Mouse (Mus musculus) layer of hippocampus, adult 8-10 months (tissue): ENCODE data around the gene Rtn1. TPM values are rescaled to one million over a fixed set of nuclear protein-coding genes. Genes with fewer than 3 reads are reported as not detected.

Source experiments
- DNase-seq, 2 experiments: peaks; one replicate each; pipeline ENCODE4 v3.0.0; 2022; ENCODE audit warnings: low spot score in 2 of 2
- total RNA-seq, 4 experiments: library from RNA; stranded (reverse); gene quantifications; 2 replicates each; pipeline ENCODE4 v1.2.4; 2022

Rtn1 gene
- total RNA-seq, result 1,000 to 10,000 TPM; 1,208 to 1,335 (median 1,272) TPM

DNA sequence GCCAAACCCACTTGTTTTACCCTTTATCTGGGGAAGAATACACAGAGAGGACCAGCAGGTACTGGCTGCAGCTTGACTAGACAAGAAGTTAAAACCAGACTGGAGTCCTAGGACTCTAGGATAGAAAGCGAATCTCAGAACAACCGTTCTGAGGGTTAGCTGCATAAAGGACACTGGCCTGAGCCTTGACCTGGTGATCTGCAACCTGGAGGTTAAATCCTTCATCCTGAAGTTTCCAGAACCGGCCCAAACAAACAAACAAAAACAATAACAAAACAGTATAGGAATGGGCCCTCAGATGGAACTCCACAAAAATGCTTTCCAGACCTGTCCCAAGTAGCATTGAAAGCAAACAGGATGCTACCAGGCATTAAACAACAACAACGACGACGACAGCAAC, at the start of gene Rtn1:
Gene Rtn1, minus strand, starts transcription at position 101 of the 400 bp plus-strand sequence.
- DNase-seq, result no peak

DNA sequence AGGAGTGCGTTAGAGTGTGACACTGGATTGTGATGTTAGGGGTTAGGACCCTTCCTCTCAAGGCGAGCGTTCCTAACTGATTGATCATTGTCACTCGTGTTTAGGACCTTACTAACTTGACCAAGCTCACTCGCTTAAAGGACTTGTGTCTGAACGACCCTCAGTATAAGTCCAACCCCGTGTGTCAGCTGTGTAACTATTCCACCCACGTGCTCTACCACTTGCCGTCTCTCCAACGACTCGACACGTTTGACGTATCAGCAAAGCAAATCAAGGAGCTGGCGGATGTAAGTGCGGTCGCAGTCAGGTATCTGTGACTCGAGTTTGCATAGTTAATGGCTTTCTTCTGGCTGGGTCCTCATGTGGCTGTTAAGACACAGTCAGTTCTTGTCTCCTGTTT, 45.1 kb upstream of the Rtn1 start:
- no peak for DNase-seq

DNA sequence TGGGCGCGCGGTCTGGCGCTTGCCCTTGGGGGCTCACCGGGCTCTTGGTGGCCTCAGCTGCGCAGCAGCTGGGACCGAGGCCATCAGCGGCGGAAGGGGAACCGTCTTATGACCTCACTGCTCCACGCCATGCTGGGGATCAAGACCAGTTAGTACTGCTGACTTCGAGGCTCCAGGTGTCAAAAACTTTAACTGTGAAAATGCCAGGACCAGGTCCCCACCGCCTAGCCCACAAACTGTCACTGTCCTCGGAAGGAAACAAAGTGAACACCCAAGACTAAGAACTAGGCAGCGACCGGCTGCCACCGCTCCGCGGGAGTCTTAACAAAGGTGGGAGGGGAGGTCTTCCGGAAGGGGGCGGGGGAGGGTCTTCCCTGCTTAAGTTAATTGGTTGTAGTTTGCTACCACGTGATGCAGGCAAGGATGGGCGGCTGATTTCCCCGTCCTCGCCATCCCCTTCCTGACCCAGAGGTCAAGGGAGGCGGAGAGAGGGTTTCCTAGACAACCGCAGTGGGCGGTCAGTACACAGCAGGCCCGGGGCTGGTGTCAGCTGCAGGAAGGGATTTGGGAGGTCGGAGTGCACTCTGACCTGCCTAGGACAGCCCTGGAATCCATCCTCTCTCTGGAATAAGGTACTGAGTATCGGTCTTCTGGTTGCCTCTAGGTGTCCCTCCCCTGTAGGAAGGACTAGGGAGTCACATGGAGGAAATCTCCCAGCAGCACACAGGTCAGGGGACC, 33.2 kb upstream of the Rtn1 start, which contains the start of gene Lrrc9:
Gene Lrrc9, plus strand, starts transcription at position 28 of the 738 bp plus-strand sequence.
- DNase-seq, result peak; percentile 29 to 35

DNA sequence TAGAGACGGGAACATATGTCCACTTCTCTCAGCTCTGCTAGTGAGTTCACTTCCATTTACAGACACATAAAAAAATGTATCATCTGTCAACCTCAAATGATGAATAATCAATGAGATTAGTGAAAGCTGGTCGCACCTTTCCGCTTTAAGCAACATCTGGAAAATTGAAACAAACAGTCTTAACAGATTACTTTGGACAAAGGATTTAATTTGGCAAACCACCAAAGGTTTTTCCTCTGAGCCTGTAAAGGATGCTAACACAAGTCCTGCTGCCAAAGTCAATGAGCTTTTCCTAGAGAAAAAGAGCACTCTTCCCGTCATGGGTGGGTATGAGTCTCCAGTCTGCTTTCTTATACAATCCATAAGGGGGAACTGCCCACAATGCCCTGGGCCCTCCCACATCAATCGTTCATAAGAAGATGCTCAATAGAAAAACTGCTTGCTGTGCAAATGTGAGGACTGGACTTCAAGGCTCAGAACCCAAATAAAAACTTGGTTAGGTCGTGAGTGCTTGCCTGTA, 30.2 kb upstream of the Rtn1 start:
- DNase-seq, result no peak

DNA sequence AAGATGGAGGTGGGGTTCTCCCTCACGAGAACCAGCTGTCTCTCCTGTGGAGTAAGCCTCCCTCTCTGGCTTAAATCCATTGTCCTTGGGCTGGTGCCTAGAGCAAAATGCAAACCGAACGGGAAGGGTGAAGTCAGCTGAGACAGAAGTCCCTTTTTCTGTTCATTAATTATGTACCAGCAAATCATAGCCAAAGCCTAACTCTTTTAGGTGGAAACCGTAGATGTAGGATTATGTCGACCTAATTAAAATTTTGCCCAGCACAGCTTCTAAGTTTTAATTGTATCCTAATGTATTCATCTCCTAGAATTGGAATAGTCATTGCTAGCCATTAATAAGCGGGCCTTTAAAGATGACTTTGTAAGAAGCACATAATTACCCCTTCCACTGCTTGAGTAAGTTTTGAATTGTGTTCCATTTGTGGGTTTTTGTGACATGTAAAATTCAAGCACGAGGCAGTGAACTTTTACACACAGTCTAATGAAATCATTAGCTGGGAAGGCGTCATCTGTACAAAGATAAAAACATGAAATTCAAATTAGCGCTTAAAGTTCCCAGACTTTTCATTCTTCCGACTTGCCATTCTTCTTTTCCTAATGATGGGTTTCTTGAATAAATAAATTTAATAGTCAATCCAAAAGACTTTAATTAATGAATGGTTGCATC, 29.0 kb upstream of the Rtn1 start:
- DNase-seq, result no peak

DNA sequence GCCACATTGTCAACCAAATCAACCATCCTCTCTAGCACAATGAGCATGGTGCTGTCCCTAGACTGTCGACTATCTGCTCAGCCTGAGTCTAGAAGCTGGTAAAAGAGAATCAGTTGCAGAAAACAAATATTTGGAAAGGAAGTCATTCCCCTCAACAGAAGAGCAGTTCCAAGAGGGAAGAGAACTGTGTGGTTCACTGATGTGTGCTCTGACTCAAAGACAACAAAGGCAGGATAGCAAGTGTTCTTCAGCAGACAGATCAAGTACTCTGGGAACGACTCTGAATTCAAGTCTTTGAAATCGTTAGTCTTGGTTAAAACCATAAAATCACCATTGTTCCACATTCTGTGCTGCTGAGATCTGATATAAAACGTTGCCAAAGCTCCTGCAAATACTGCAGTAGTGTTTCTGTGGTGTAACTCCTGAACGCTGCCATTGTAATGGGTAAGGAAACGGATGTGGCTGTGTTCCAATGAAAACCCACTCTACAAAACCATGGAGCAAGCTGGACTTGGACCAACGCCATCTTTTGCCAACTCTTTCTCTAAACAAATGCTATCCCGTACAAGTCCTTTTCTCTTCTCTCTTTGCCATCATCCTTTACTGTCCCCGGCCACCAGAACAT, 24.5 kb upstream of the Rtn1 start:
- DNase-seq, result no peak

DNA sequence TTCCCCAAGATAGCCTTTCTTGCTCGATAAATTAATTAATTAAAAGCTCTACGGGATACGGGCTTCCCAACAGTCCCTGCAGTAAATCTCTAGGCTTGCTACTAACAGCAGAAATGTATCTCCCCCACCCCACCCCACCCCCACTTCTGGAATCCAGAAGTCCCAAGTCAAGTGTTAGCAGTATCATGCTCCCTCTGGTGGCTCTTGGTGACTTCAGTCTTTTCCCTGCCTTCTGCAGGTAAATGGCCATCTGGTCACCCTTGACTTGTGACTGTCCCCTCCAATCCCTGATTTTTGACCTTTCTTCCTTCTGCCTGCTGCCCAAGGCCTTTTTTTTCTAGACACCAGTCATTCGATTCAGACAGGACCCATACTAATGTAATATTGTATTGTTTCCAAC, 23.4 kb upstream of the Rtn1 start:
- no peak for DNase-seq

DNA sequence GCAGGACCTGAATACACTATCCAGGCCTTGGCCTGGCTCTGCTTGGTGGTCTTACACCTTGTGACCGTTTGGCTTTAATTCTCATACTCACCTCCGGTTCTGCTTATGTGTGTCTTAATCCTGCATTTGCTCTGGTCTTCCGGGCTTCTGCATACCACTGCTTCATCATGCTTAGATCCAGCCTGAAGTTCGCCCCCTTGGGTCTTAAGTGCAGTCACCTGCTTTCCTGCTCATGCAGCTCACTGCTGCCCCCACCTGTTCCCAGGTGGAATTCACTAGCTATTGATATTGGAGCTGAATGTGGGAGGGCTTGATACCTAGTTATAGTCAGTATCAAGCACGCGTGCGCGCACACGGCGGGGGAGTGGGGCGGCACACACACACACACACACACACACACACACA, 18.9 kb upstream of the Rtn1 start:
- peak; percentile 75 to 83 for DNase-seq

DNA sequence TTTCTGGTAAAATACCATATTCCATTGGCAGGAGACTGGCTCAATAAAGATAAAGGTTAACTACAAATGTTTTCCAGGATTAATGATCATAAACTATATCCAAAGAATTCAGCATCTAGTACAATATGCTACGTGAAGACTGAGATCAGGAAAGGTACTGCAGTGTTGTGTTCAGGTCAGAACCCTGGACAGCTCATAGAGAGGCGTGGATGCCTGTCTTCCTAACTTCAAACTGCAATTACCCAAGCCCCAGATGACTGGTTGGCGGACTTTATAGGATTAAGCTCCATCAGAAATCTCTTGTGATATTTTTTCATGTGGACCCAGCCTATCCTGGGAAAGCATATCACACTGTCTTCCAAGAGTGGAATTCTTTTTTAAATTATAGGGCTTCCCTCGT, 13.8 kb upstream of the Rtn1 start:
- DNase-seq, result no peak

DNA sequence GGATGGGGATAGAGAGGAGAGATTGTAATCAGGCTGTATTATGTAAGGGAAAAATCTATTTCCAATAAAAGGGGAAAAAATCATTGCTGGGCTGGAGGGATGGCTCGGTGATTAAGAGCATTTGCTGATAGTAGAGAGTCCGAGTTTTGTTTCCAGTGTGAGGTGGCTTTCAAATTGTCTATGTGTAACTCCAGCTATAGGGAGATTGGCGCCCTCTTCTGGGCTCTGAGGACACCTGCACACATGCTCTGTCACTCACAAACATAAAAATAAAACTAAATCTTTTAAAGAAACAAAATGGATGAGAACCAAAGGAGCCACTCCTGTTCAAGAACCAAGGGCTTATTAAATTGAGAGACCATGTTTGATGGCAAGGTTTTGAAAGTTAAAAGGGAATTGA, 8.9 kb upstream of the Rtn1 start:
- DNase-seq, result no peak

DNA sequence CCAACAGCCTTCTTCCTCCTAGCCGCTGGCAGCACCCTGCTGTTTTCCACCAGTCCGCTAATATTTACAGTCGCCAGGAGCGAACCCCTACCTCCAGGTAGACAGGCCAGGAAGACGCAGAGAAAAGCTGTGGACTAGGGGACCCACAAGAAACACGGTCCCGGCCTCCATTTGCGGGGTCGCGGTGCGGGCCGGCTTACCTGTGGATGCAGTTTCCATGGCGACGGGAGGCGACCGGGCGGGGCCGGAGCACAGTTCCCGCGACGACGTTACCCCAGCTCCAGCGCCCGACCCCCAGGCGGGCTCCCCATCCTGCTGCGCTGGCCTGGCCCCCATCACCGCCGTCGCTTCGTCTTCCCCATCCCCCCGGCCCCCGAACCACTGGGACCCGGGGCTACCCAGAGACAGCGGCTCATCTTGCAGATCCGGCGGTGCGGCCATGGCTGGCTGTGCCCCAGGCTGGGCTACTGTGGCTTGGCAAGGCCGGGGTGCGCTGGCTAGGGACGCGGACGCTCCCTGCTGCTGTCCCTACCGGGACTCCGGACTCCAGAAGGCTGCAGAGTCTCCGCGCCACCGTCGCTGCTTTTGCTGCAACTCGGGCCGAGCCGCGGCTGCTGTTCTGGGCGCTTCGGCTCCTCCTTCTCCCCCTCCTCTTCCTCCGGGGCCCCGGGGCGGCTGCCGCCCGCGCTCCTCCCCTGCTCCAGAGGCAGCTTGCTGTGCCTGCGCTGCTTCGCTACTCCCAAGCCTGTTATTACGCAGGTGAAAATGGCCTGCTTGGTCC, 553 bp downstream of the Rtn1 start:
- DNase-seq, result peak; percentile 60 to 71

DNA sequence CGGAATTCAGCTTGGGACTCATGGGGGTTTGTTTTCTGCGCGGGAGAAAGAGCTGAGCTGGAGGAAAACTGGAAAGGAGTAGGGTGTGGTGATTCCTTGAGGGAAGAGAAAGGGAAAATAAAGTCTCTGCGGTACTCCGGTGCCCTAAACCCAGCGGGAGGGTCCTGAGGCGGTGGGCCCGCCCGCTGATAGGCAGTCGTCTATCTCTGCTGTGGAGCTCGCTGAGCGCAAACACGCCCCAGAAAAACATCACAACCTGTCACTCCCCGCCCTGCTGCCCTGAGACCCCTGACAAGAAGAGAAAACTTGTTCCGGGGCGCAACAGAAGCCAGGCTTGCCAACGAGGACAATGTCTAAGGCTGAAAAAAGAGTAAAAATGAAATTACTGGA, 1.1 kb downstream of the Rtn1 start:
- no peak for DNase-seq

DNA sequence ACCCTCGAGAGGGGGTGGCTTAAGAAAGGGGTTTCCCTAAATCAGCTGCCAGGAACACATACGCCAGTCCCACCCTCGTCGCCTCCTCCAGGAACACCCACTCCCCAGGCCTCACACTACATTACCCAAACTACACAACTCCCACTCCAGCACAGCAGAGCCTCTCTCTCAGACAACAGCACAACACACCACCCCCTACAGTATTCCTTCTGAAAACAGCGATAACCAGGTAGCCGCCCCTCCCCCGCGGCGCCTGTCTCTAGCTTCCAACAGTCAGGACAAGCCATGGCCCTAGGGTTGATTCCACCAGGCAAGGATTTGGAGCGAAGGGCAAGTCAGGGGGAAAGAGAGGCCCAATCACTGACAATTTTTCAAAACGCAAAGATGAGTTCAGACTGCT, 1.7 kb downstream of the Rtn1 start:
- DNase-seq, result peak; percentile 30 to 33

DNA sequence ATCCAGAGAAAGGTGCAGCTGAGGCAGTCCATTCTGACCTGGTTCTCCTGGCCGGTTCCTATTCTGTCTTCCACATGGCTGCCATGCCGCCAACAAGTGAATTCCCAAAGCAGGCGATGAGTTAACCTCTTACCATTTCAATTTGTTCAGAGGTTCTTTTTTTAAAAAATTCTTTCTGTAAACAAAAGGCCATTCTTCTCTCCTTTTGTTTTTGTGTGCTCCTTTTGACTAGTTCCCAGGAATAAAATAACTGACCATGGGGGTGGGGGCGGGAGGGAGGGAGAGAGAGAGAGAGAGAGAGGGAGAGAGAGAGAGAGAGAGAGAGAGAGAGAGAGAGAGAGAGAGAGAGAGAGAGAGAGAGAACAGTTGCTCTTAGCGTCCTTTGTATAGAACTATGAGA, 3.8 kb downstream of the Rtn1 start:
- DNase-seq, result no peak

DNA sequence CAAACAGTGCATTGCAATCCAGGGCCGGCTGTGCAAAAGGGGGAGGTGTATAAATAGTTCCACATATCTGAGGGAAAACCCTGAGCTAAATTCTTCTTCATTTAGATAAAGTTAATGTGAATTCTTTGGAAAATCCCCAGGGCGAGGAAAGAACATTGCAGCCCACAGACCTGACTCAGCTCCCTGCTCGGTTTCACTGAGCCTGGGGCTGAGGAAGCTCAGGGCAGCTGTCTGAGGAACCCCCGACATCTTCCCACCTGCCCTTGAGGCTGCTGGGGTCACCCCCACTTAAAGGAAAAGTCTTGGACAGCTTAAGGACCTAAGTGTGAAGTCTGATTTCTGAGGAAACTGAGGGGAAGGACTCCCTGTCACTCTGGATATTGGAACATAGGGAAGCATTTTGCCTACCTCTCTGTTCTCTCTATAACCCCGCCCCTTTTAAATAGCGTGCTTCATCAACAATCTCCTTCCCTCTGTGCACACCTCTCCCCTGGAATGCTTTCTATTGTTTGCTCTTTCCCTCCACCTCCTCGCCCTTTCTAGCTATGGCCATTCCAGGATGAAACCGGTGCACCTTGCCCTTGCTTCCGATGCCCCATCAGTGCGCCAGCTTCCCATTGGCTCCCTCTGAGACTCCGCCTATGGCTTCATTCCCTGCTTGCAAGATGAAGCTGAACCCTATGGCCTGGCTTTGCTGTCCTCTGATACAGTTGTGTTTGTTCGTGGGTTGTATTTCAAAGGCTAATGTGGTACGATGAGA, 15.6 kb downstream of the Rtn1 start:
- DNase-seq, result no peak

DNA sequence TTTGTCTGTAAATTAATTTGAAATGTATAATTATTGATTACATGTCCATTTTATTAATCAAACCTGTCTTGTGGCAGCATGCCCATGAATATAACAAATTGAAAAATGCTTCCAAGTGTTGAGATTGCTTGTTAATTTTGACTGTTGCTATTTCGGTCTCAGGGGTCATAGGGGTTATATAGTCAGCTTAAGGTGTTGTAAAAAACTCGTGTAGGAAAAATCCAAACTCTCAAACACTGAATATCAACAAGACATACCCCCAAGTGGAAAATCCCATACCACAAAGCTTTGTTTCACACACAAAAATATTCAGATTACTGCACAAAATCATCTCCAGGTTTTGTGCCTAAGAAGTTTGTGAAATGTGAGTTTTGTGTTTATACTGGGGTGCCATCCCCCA, 18.5 kb downstream of the Rtn1 start:
- DNase-seq, result no peak

DNA sequence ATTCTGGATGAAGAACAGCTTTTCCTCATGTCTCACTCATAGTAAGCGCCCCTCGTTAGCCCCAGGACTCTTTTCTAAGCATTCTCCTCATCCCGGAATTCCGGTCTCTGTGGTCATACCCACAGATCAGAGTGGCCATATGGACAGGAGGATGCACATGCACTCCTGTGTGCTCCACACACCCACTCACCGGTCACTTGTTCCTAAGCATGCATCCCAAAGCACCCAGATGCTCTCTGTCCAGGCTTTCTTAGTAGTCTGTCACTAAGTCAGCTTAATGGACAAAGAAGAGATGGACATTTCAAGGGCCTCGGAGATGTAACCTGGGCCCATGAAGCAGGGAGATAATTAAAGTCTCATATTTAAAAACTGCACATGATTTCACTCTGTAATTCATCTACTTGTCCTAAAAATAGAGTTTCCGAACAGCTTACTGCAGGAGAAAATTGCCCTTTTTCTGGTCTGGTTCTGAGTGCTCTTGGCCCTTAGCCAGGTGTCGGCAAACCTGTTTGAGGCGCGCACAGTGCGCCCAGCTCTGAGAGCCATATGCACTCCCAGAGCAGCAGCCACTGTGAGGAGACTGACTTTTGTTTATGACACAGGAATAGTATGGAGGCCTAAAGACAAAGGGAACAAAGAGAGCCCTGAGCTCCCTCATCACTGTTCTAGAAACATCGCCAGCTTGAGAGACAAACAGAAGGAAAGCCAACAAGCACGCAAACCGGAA, 19.3 kb downstream of the Rtn1 start:
- DNase-seq, result peak in 1 of 2 experiments; percentile 13

DNA sequence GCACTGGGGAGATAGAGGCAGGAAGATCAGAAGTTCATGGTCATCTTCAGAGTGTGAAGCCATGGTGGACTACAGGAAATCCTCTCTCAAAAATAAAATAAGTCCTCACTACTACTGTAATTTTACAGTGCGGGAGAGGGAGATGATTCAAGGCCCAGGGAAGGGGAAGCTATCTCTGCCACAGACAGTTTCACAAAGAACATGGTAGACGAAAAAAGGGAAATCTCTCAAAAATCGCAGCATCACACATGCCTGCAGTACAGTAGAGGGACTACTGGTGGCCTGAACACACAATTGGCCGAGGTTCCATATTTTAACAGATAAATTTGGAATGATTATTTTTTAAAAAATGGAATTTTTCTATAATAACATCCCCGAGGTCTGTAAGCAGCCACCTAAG, 20.0 kb downstream of the Rtn1 start:
- DNase-seq, result no peak

DNA sequence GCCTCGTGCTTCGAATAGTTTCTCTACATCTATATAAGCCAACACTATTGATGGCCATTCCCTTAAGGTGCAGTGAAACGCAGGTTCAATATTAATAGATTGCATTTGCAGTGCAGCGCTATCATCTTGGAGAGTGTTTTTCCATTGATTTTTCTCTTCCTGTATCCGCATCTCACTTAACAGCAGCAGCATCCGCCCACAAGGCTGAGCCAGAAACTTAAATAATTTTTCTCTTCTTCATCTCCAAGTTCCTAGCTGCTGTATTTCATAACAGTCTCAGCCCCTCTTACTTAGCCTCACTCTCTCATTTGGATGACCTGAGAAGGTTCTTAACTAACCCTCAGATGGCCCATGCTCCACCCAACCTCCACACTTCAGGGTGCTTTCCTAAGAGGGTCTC, 20.7 kb downstream of the Rtn1 start:
- no peak for DNase-seq

DNA sequence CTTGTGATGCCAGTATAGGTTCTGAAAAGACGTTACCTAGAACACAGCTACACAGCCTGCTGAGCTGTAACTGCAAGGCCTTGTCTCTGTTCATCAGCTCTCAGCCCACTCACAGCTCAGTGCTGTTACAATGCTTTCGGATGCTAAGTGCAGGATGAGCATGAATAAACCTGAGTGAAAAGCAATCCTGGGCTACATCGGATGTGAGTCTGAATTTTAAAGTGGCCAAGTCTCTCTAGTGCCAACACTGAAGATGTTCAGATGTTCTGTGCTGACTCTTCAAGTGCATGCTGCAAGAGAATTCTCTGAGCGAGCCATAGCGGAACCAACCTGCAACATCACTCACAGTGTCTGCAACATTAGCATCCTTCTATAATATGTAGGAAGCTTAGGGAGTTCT, 32.5 kb downstream of the Rtn1 start:
- no peak for DNase-seq
